28 mouse cellular contexts compared by ENCODE assay signal in the genomic region with DNA sequence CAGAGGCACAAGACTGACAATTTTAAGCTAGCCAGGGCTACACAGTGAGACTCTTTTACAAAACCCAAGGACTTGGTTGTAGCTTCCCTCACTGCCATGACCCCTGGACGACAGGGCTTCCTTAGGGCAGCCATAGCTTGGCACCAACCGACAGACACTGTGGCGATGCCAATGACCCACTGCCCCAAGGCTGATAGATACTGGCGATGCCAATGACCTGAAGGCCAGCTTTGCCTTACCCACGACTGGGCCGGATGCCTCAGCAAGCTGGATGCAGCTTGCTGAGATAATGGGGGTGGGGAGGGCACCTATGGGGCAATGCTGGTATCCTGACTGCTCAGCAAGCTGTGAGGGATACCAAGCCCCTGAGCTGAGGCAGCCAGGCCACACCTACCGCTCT. TPM values are rescaled to one million over a fixed set of nuclear protein-coding genes. Genes with fewer than 3 reads are reported as not detected.
A peak's percentile ranks its signal among the peaks of the same experiment; 100 is the strongest.
DNase-seq lines count a peak whose midpoint lies in the region; ATAC-seq and TF ChIP-seq lines count a peak whose summit lies in the region.
"Had no signal": no experiment of that assay in that cellular context is flagged by ENCODE, and none has a peak within 500 bp of the region (broad histone marks: within the 10 kb centered on the region; RNA-seq: fewer than 3 reads in every experiment).

No protein-coding gene starts in this region.

- intact Hi-C loops in heart, postnatal 10 days (cut with DNase I) = no loop called here

- no peaks in the 10 kb centered on the region for H3K4me1 ChIP-seq in heart, postnatal 0 days (ENCODE audit: control insufficient read depth, insufficient read depth)
- H3K4me1 ChIP-seq in kidney, embryonic 15.5 days = 0 out of 2 replicates have a peak, but pooled peaks cover 8% of the 10 kb centered on the region
- H3K4me1 ChIP-seq: embryonic facial prominence, embryonic 13.5 days; embryonic facial prominence, embryonic 15.5 days; forebrain, embryonic 10.5 days; forebrain, embryonic 12.5 days had no signal

- no peak overlapping the region for H3K4me3 ChIP-seq in heart, postnatal 0 days (ENCODE audit: low read depth, low read length)
- no peak overlapping the region for H3K4me3 ChIP-seq in kidney, embryonic 15.5 days (replicated peaks)
- H3K4me3 ChIP-seq: embryonic facial prominence, embryonic 13.5 days; embryonic facial prominence, embryonic 15.5 days; erythroblast, embryonic 14.5 days; forebrain, embryonic 10.5 days; forebrain, embryonic 12.5 days had no signal

- TF ChIP-seq EP300 in heart, postnatal 0 days (IDR thresholded peaks at IDR 0.05; ENCODE audit: low read depth) = no peak

- H3K9me3 ChIP-seq in heart, postnatal 0 days (replicated peaks; ENCODE audit: control insufficient read depth, low read length) = no peaks in the 10 kb centered on the region
- no peaks in the 10 kb centered on the region for H3K9me3 ChIP-seq in kidney, embryonic 15.5 days (replicated peaks)
- H3K9me3 ChIP-seq: embryonic facial prominence, embryonic 13.5 days; embryonic facial prominence, embryonic 15.5 days; forebrain, embryonic 10.5 days; forebrain, embryonic 12.5 days; G1E had no signal

- peak; percentile 38 for DNase-seq in adrenal gland, adult 2 months
- DNase-seq in adrenal gland, postnatal 25 days = no peak
- DNase-seq in adrenal gland, postnatal 14 days = peak; percentile 62
- no peak for DNase-seq in adrenal gland, adult (ENCODE audit: inconsistent age in 2 of 2, low spot score in 1 of 2)
- DNase-seq in heart, postnatal 0 days (ENCODE audit: low spot score) = peak; percentile 2
- DNase-seq in heart, postnatal 10 days = no peak
- DNase-seq in adipocyte (ENCODE audit: low spot score) = peak; percentile 64
- DNase-seq: B cell, adult 2 months; cerebellum, adult 11-12 months; cerebellum, adult 2 months; cerebellum, adult 9-10 months; cerebellum, postnatal 10 days; cerebellum, postnatal 36 days; embryo, embryonic 11 days had no signal

- no peak overlapping the region for H3K4me2 ChIP-seq in heart, postnatal 0 days (ENCODE audit: low read depth, low read length)
- no peak overlapping the region for H3K4me2 ChIP-seq in kidney, embryonic 15.5 days
- H3K4me2 ChIP-seq: embryonic facial prominence, embryonic 13.5 days; embryonic facial prominence, embryonic 15.5 days; forebrain, embryonic 12.5 days had no signal

- H3K36me3 ChIP-seq in heart, postnatal 0 days (replicated peaks; ENCODE audit: control insufficient read depth, insufficient read depth, low read length) = peaks cover 45% of the 10 kb centered on the region
- H3K36me3 ChIP-seq in kidney, embryonic 15.5 days = peaks cover 63% of the 10 kb centered on the region

- no peaks in the 10 kb centered on the region for H3K27me3 ChIP-seq in heart, postnatal 0 days (ENCODE audit: control insufficient read depth, insufficient read depth, low read length)
- no peaks in the 10 kb centered on the region for H3K27me3 ChIP-seq in kidney, embryonic 15.5 days
- H3K27me3 ChIP-seq: CH12.LX; embryonic facial prominence, embryonic 13.5 days; embryonic facial prominence, embryonic 15.5 days; forebrain, embryonic 12.5 days; Patski had no signal

- no peak for TF ChIP-seq CTCF in heart, postnatal 0 days (IDR thresholded peaks at IDR 0.05; ENCODE audit: low read depth)

- 94% methylated on average over 7 of the region's 7 CpGs for WGBS in heart, postnatal 0 days
- 91% methylated on average over 7 of the region's 7 CpGs for WGBS in kidney, embryonic 15.5 days

- no peak for ATAC-seq in heart, postnatal 0 days (ENCODE audit: insufficient read depth, low read depth)
- ATAC-seq in kidney, embryonic 15.5 days (replicated peaks; ENCODE audit: low FRiP score) = no peak
- ATAC-seq: activated CD4-positive, CD25-positive, alpha-beta regulatory T cell, adult 4 months; CD4-positive, CD25-positive, alpha-beta regulatory T cell, adult 4 months; forebrain, embryonic 14.5 days; forebrain, embryonic 16.5 days; Patski had no signal

- no peak overlapping the region for H3K9ac ChIP-seq in heart, postnatal 0 days (replicated peaks; ENCODE audit: low read depth, low read length)
- H3K9ac ChIP-seq in kidney, embryonic 15.5 days = no peak overlapping the region
- H3K9ac ChIP-seq: embryonic facial prominence, embryonic 13.5 days; embryonic facial prominence, embryonic 15.5 days; forebrain, embryonic 12.5 days had no signal

- H3K27ac ChIP-seq in heart, postnatal 0 days (ENCODE audit: low read depth) = no peak overlapping the region
- H3K27ac ChIP-seq in kidney, embryonic 15.5 days = no peak overlapping the region
- H3K27ac ChIP-seq: embryonic facial prominence, embryonic 13.5 days; embryonic facial prominence, embryonic 15.5 days; forebrain, embryonic 10.5 days; forebrain, embryonic 12.5 days had no signal

RNA-seq across cellular contexts. Expression of a gene that starts 21.9 kb away (rescaled TPM):
- 100 to 1,000 TPM in 1 of 2 experiments, 10 to 100 TPM in 1; 81.0 to 108 TPM for total RNA-seq in adrenal gland, adult 2 months (2021)
- 66.9 and 77.8 TPM in 2 replicates for polyA plus RNA-seq in adrenal gland, adult 2 months (2012; rRNA removed)
- 109 and 119 TPM in 2 replicates for total RNA-seq in adrenal gland, postnatal 25 days (2021)
- 120 and 127 TPM in 2 replicates for total RNA-seq in adrenal gland, postnatal 14 days (2021)
- total RNA-seq in heart, postnatal 0 days (2014; rRNA removed; ENCODE audit: low replicate concordance) = 77.2 and 117 TPM in 2 replicates
- 114 and 115 TPM in 2 replicates for polyA plus RNA-seq in heart, postnatal 0 days (2015; fragmentation: Nextera tagmentation; extraction: Ambion mirVana)
- total RNA-seq in heart, postnatal 10 days (2021) = 100 to 1,000 TPM; 128 to 129 TPM
- 101 and 114 TPM in 2 replicates for polyA plus RNA-seq in kidney, embryonic 15.5 days (2015; fragmentation: Nextera tagmentation; extraction: Ambion mirVana)

RNA-seq across cellular contexts. Expression of a gene that starts 22.0 kb away (rescaled TPM):
- 10 to 100 TPM; 25.9 to 28.0 TPM for total RNA-seq in adrenal gland, adult 2 months (2021)
- 7.6 and 10.7 TPM in 2 replicates for polyA plus RNA-seq in adrenal gland, adult 2 months (2012; rRNA removed)
- total RNA-seq in adrenal gland, postnatal 25 days (2021) = 35.2 and 41.4 TPM in 2 replicates
- total RNA-seq in adrenal gland, postnatal 14 days (2021) = 27.0 and 29.8 TPM in 2 replicates
- 45.9 and 49.9 TPM in 2 replicates for total RNA-seq in heart, postnatal 0 days (2014; rRNA removed; ENCODE audit: low replicate concordance)
- 49.6 and 50.2 TPM in 2 replicates for polyA plus RNA-seq in heart, postnatal 0 days (2015; fragmentation: Nextera tagmentation; extraction: Ambion mirVana)
- 10 to 100 TPM; 40.6 to 43.8 TPM for total RNA-seq in heart, postnatal 10 days (2021)
- 52.7 and 53.3 TPM in 2 replicates for polyA plus RNA-seq in kidney, embryonic 15.5 days (2015; fragmentation: Nextera tagmentation; extraction: Ambion mirVana)

RNA-seq across cellular contexts. Expression of a gene that starts 48.0 kb away (rescaled TPM):
- total RNA-seq in adrenal gland, adult 2 months (2021) = 1 to 10 TPM; 1.4 to 3.5 TPM
- polyA plus RNA-seq in adrenal gland, adult 2 months (2012; rRNA removed) = 0.52 and 1.0 TPM in 2 replicates
- 2.2 and 3.0 TPM in 2 replicates for total RNA-seq in adrenal gland, postnatal 25 days (2021)
- 4.7 and 5.4 TPM in 2 replicates for total RNA-seq in adrenal gland, postnatal 14 days (2021)
- 0.04 and 0.08 TPM in 2 replicates for total RNA-seq in heart, postnatal 0 days (2014; rRNA removed; ENCODE audit: low replicate concordance)
- polyA plus RNA-seq in heart, postnatal 0 days (2015; fragmentation: Nextera tagmentation; extraction: Ambion mirVana) = 0.07 and 0.08 TPM in 2 replicates
- 1 to 10 TPM in 1 of 2 experiments, under 1 TPM in 1; 0.22 to 1.2 TPM for total RNA-seq in heart, postnatal 10 days (2021)
- 0.10 and 0.36 TPM in 2 replicates for polyA plus RNA-seq in kidney, embryonic 15.5 days (2015; fragmentation: Nextera tagmentation; extraction: Ambion mirVana)
- total RNA-seq: common myeloid progenitor, adult 5-6 weeks had no signal
- polyA plus RNA-seq: activated CD4-positive, CD25-positive, alpha-beta regulatory T cell, adult 4 months; CD4-positive, CD25-positive, alpha-beta regulatory T cell, adult 4 months; erythroblast, embryonic 14.5 days; G1E had no signal

RNA-seq across cellular contexts. Expression of a gene that starts 56.6 kb away (rescaled TPM):
- 10 to 100 TPM; 19.9 to 24.2 TPM for total RNA-seq in adrenal gland, adult 2 months (2021)
- 9.1 and 10.6 TPM in 2 replicates for polyA plus RNA-seq in adrenal gland, adult 2 months (2012; rRNA removed)
- total RNA-seq in adrenal gland, postnatal 25 days (2021) = 25.2 and 27.7 TPM in 2 replicates
- total RNA-seq in adrenal gland, postnatal 14 days (2021) = 21.5 and 23.8 TPM in 2 replicates
- 9.0 and 16.9 TPM in 2 replicates for total RNA-seq in heart, postnatal 0 days (2014; rRNA removed; ENCODE audit: low replicate concordance)
- 5.0 and 5.3 TPM in 2 replicates for polyA plus RNA-seq in heart, postnatal 0 days (2015; fragmentation: Nextera tagmentation; extraction: Ambion mirVana)
- total RNA-seq in heart, postnatal 10 days (2021) = 10 to 100 TPM; 19.5 to 20.5 TPM
- 7.6 and 9.0 TPM in 2 replicates for polyA plus RNA-seq in kidney, embryonic 15.5 days (2015; fragmentation: Nextera tagmentation; extraction: Ambion mirVana)

RNA-seq across cellular contexts. Expression of a gene that starts 56.8 kb away (rescaled TPM):
- 10 to 100 TPM; 19.4 to 19.9 TPM for total RNA-seq in adrenal gland, adult 2 months (2021)
- polyA plus RNA-seq in adrenal gland, adult 2 months (2012; rRNA removed) = 7.7 and 9.7 TPM in 2 replicates
- total RNA-seq in adrenal gland, postnatal 25 days (2021) = 19.7 and 24.1 TPM in 2 replicates
- total RNA-seq in adrenal gland, postnatal 14 days (2021) = 20.1 and 21.3 TPM in 2 replicates
- 9.6 and 14.5 TPM in 2 replicates for total RNA-seq in heart, postnatal 0 days (2014; rRNA removed; ENCODE audit: low replicate concordance)
- polyA plus RNA-seq in heart, postnatal 0 days (2015; fragmentation: Nextera tagmentation; extraction: Ambion mirVana) = 5.1 and 6.7 TPM in 2 replicates
- 10 to 100 TPM; 16.0 to 18.9 TPM for total RNA-seq in heart, postnatal 10 days (2021)
- polyA plus RNA-seq in kidney, embryonic 15.5 days (2015; fragmentation: Nextera tagmentation; extraction: Ambion mirVana) = 9.7 and 10.2 TPM in 2 replicates

Comparison
In these comparisons a context has a peak if more than half of its experiments do, and no peak if none do; other contexts are left out.
1. DNase-seq: peak in adrenal gland, adult 2 months (single experiment), adrenal gland, postnatal 14 days (single experiment), heart, postnatal 0 days (single experiment) and adipocyte (single experiment); none in adrenal gland, postnatal 25 days (single experiment), adrenal gland, adult (0 of 2) and heart, postnatal 10 days (0 of 2).